Mouse (Mus musculus) heart, embryonic 10.5 days (tissue): ENCODE results near the gene Mlh3. TPM values are rescaled to one million over a fixed set of nuclear protein-coding genes. Genes with fewer than 3 reads are reported as not detected.
A peak's percentile ranks its signal among the peaks of the same experiment; 100 is the strongest.

Experiments used
- DNase-seq: peaks from one replicate; pipeline ENCODE4 v3.0.0-alpha.2; 2017; ENCODE audit warnings: low spot score
- H3K27ac ChIP-seq: fragments of 300-500 bp; sonication (generic); 2 replicates; pipeline ENCODE4 v1.5.1; 2016; ENCODE audit warnings: mild to moderate bottlenecking
- H3K27me3 ChIP-seq: fragments of 300-500 bp; sonication (generic); 2 replicates; pipeline ENCODE4 v1.6.1; 2016; ENCODE audit warnings: mild to moderate bottlenecking; ENCODE audit not compliant: poor library complexity, insufficient read depth, severe bottlenecking
- H3K36me3 ChIP-seq: fragments of 300-500 bp; sonication (generic); 2 replicates; pipeline ENCODE4 v1.6.1; 2016; ENCODE audit warnings: mild to moderate bottlenecking, moderate library complexity
- H3K4me1 ChIP-seq: fragments of 300-500 bp; sonication (generic); 2 replicates; pipeline ENCODE4 v1.6.1; 2016; ENCODE audit warnings: mild to moderate bottlenecking
- H3K4me3 ChIP-seq: fragments of 300-500 bp; sonication (generic); 2 replicates; pipeline ENCODE4 v1.5.1; 2016; ENCODE audit warnings: mild to moderate bottlenecking, moderate library complexity
- H3K9me3 ChIP-seq: fragments of 300-500 bp; sonication (generic); 2 replicates; pipeline ENCODE4 v1.6.1; 2016; ENCODE audit warnings: mild to moderate bottlenecking, moderate library complexity
- WGBS: fragments of 180-500 bp; shearing (Covaris S2); methylation state at CpG from one replicate; pipeline ENCODE4 v1.1.7; 2016; 5-methylcytosine and 5-hydroxymethylcytosine counted together
- polyA plus RNA-seq: library from polyadenylated mRNA; unstranded; fragments of >200 nt; fragmentation: Nextera tagmentation; extraction: Ambion mirVana; gene quantifications from 2 replicates; pipeline ENCODE4 v1.2.1, GENCODE M21; 2016

The Mlh3 gene
- polyA plus RNA-seq, 1 experiment from 2014 or later: 6.8 TPM

DNA sequence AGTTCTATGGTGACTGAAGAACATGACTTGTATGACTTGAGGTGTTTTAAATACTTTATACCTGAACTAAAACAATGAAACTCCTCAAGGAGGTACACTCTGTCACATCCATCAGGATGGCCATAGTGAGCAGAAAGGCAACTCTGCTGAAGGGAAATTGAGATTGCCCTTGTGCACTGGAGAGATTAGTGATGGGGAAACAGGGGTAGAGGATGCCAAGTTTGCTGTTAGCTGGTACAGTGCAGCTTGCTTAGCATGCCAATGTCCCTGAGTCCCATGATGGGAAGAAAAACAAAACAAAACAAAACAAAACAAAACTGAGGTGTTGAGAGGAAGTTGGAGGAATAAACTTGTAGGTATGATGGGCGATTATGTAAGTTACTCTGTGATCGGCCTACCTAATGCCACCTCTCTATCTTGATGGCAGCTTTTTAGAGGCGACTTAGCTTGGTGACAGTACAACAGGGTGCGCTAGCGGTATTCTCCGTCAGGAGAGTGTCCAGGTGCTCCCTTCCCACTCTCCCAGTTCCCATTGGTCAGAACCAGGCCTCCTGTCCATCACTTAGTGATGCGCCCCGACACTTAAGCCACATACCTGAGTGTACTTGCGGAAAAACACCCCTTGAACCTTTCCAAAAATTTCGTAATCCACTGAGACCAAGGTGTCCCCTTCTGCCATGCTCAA lies 9.1 kb upstream of the Mlh3 start:
- 9% methylated on average over 10 of the region's 10 CpGs for WGBS
- Histone ChIP-seq H3K4me3 (peak overlapping the region; percentile 84), H3K36me3 (peaks cover 22% of the 10 kb centered on the region), H3K27me3 (no peaks in the 10 kb centered on the region), H3K9me3 (no peaks in the 10 kb centered on the region), H3K4me1 (peaks cover 10% of the 10 kb centered on the region), H3K27ac (peak overlapping the region; percentile 95)
- no peak for DNase-seq

DNA sequence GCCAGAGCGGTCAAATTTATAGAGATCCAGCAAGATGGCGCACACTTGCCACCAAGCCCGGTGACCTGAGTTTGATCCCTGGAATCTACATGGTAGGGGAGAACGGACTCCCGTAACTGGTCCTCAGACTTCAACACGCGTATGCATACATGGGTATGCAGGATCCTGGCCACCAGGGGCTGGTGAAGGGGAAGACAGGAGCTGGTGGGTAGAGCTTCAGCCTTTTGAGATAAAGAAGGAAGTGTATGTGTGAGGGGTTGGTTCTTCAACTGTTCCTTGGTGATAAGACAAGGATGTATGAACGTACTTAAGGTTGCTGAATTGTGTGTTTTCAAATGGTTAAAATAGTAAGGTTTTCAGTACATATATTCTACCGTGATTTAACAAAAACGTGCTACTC lies 8.5 kb upstream of the Mlh3 start:
- Histone ChIP-seq H3K4me3 (no peak overlapping the region), H3K36me3 (peaks cover 23% of the 10 kb centered on the region), H3K9me3 (no peaks in the 10 kb centered on the region), H3K27me3 (no peaks in the 10 kb centered on the region), H3K27ac (no peak overlapping the region), H3K4me1 (peaks cover 10% of the 10 kb centered on the region)
- no peak for DNase-seq
- 88% methylated on average over 10 of the region's 10 CpGs for WGBS

DNA sequence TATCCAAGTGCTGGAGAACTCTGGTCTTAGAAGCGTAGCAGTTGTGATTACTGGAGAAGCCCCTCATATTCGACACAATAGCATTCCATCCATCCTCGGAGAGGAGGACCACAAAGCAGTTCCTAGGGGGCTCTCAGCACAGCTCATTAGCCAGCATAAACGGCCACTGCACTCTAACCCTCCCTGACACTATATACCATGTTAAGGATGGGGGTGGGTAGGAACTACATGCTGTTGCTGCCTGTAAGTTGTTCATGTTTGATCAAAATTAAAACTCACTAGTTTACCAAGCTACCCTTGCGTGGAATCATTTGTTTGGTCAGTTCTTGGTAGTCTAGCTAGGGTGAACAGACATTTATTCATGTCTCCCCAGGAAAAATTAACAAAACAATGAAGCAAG lies 5.9 kb upstream of the Mlh3 start:
- DNase-seq: no peak
- peaks cover 23% of the 10 kb centered on the region for H3K36me3 ChIP-seq
- H3K27me3 ChIP-seq: no peaks in the 10 kb centered on the region
- H3K9me3 ChIP-seq: no peaks in the 10 kb centered on the region
- H3K4me1 ChIP-seq: peaks cover 10% of the 10 kb centered on the region
- WGBS: 76% methylated on average over 5 of the region's 5 CpGs
- no peak overlapping the region for H3K27ac ChIP-seq
- H3K4me3 ChIP-seq: no peak overlapping the region

DNA sequence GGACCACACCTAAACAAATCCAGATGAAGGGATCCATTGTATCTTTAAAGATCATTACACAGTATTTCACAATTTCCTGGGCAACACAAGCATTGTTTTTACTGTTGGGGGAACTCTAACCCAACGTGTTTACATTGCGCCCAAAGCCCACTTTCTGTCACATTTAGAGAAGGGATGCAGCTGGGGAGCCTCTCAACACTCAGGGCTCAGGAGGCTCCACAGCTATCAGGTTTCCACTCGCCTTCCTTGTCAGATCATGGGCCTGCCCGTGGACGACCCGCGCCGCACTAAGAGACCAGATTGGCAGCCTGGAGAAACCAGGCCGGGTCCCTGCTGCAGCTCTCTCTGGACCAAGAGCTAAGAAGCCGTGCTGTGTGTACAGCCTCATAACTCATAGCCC lies 3.1 kb upstream of the Mlh3 start:
- no peaks in the 10 kb centered on the region for H3K9me3 ChIP-seq
- WGBS: 56% methylated on average over 10 of the region's 10 CpGs
- H3K4me3 ChIP-seq: no peak overlapping the region
- H3K27me3 ChIP-seq: no peaks in the 10 kb centered on the region
- DNase-seq: no peak
- H3K27ac ChIP-seq: peak overlapping the region; percentile 52; the same call in 1 of the 2 replicates
- 0 out of 2 replicates have a peak, but pooled peaks cover 9% of the 10 kb centered on the region for H3K4me1 ChIP-seq
- H3K36me3 ChIP-seq: peaks cover 20% of the 10 kb centered on the region

DNA sequence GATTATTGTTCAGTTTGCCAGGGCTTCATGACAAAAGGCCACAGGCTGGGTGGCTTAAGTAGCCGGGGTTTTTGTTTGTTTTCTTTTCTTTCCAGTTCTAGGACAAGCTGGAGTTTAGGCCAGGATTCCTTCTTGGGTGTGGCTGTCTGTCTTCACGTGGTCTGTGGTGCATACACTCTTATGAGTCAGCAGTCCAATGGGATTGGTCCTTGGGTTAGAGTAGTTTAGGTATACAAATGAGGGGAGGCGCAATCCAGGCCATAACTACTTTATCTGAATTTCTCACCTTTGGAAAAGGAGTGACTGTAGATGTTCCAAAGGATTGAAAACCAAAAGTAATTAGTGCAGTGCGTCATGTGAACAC lies 1.4 kb upstream of the Mlh3 start:
- DNase-seq: no peak
- Histone ChIP-seq H3K27me3 (no peaks in the 10 kb centered on the region), H3K4me1 (0 out of 2 replicates have a peak, but pooled peaks cover 9% of the 10 kb centered on the region), H3K9me3 (no peaks in the 10 kb centered on the region), H3K4me3 (no peak overlapping the region), H3K27ac (no peak overlapping the region), H3K36me3 (peaks cover 17% of the 10 kb centered on the region)
- WGBS: 70% methylated on average over 4 of the region's 4 CpGs

GRCm38 (mm10) chr12:85271132-85271842 lies 888 bp upstream of the Mlh3 start:
- WGBS: 73% methylated on average over 7 of the region's 7 CpGs

DNA sequence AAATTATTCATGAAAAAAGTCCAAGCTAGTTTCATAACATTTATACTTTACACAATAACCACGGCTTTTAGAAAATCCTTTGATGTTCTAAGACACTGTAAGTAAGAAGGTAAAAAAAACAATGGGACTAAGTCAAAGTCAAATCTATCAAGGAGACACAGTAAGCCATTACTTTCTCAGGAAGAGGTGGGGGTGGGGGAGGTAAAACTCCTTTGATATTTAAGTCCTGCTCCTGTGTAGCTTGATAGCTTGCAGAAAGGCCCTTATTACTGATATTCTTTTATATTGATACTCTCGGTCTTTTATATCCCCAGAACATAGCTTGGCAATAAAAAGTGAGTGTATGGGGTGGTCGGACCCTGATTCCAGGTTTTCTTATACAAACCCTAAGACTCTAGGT lies 578 bp downstream of the Mlh3 start:
- Histone ChIP-seq H3K4me1 (0 out of 2 replicates have a peak, but pooled peaks cover 9% of the 10 kb centered on the region), H3K27ac (peak overlapping the region; percentile 92), H3K4me3 (peak overlapping the region; percentile 69), H3K27me3 (no peaks in the 10 kb centered on the region), H3K9me3 (no peaks in the 10 kb centered on the region), H3K36me3 (peaks cover 4% of the 10 kb centered on the region)
- no peak for DNase-seq
- 56% methylated on average over 3 of the region's 3 CpGs for WGBS

More at GRCm38 (mm10) chr12:85271132-85271842, 888 bp upstream of the Mlh3 start:
- Histone ChIP-seq H3K9me3 (no peaks in the 10 kb centered on the region), H3K27me3 (no peaks in the 10 kb centered on the region), H3K4me1 (0 out of 2 replicates have a peak, but pooled peaks cover 9% of the 10 kb centered on the region), H3K36me3 (peaks cover 16% of the 10 kb centered on the region), H3K27ac (0 out of 2 replicates have a peak overlapping the region, but pooled peaks have one; percentile 92), H3K4me3 (no peak overlapping the region)
- DNase-seq: no peak

DNA sequence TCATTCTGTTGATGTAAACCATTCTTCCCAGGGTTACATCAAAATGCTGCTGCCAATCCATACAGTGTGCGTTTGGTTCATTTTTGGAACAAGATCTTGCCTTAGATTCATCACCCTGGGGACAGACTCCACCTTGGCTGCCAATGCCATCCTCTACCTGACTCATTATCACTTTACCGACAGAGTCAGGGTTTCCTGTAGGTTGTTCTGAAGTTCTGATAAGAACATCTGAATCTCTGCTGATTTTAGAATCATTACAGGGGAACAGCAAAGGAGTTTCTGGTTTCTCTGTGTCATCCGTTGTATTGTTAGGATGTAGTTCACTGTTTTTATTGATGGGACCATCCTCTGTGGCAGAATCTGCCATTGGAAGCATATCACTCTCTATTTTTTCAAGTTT lies 4.2 kb downstream of the Mlh3 start:
- Histone ChIP-seq H3K27me3 (no peaks in the 10 kb centered on the region), H3K4me1 (0 out of 2 replicates have a peak, but pooled peaks cover 9% of the 10 kb centered on the region), H3K4me3 (no peak overlapping the region), H3K27ac (no peak overlapping the region), H3K9me3 (no peaks in the 10 kb centered on the region), H3K36me3 (no peaks in the 10 kb centered on the region)
- 80% methylated on average over 3 of the region's 3 CpGs for WGBS
- DNase-seq: no peak

DNA sequence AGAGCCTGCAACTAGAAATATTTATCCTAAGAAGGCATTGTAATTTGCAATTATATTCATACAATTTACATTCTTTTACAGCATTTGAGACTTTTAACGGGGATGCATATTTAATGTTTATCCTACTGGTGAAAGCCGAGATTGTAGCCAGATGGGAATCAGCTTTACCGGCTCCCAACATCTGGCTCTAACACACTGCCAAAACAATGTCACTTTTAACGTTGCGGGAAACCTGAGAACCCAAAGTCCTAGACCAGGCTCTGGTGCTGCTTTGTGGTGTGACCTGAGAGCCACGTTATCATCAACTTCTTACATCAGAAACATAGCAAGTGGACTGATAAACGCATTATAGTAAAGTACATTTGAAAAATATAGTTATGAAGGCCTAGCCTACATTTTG lies 5.5 kb downstream of the Mlh3 start:
- WGBS: 53% methylated on average over 7 of the region's 7 CpGs
- H3K4me1 ChIP-seq: 0 out of 2 replicates have a peak, but pooled peaks cover 2% of the 10 kb centered on the region
- no peak for DNase-seq
- H3K4me3 ChIP-seq: no peak overlapping the region
- no peaks in the 10 kb centered on the region for H3K36me3 ChIP-seq
- no peaks in the 10 kb centered on the region for H3K9me3 ChIP-seq
- no peaks in the 10 kb centered on the region for H3K27me3 ChIP-seq
- H3K27ac ChIP-seq: no peak overlapping the region

- DNase-seq: no peak
- no peak overlapping the region for H3K27ac ChIP-seq
- 84% methylated on average over 8 of the region's 8 CpGs for WGBS
These were observed 5.9 kb downstream of the Mlh3 start for GRCm38 (mm10) chr12:85264531-85264930.

GRCm38 (mm10) chr12:85263190-85263589 lies 7.2 kb downstream of the Mlh3 start:
- WGBS: 82% methylated on average over 5 of the region's 5 CpGs
- Histone ChIP-seq H3K27ac (no peak overlapping the region), H3K4me1 (no peaks in the 10 kb centered on the region), H3K4me3 (no peak overlapping the region), H3K36me3 (peaks cover 2% of the 10 kb centered on the region; the same call in 1 of the 2 replicates), H3K27me3 (no peaks in the 10 kb centered on the region), H3K9me3 (no peaks in the 10 kb centered on the region)
- DNase-seq: no peak

More at GRCm38 (mm10) chr12:85264531-85264930, 5.9 kb downstream of the Mlh3 start:
- no peaks in the 10 kb centered on the region for H3K9me3 ChIP-seq
- no peaks in the 10 kb centered on the region for H3K4me1 ChIP-seq
- H3K4me3 ChIP-seq: no peak overlapping the region
- H3K27me3 ChIP-seq: no peaks in the 10 kb centered on the region
- H3K36me3 ChIP-seq: no peaks in the 10 kb centered on the region

- Histone ChIP-seq H3K9me3 (no peaks in the 10 kb centered on the region), H3K36me3 (peaks cover 5% of the 10 kb centered on the region; the same call in 1 of the 2 replicates), H3K4me1 (no peaks in the 10 kb centered on the region), H3K27ac (no peak overlapping the region), H3K27me3 (no peaks in the 10 kb centered on the region), H3K4me3 (no peak overlapping the region)
- DNase-seq: no peak
- 67% methylated on average over 10 of the region's 10 CpGs for WGBS
These were observed 7.9 kb downstream of the Mlh3 start for GRCm38 (mm10) chr12:85262489-85262888.

DNA sequence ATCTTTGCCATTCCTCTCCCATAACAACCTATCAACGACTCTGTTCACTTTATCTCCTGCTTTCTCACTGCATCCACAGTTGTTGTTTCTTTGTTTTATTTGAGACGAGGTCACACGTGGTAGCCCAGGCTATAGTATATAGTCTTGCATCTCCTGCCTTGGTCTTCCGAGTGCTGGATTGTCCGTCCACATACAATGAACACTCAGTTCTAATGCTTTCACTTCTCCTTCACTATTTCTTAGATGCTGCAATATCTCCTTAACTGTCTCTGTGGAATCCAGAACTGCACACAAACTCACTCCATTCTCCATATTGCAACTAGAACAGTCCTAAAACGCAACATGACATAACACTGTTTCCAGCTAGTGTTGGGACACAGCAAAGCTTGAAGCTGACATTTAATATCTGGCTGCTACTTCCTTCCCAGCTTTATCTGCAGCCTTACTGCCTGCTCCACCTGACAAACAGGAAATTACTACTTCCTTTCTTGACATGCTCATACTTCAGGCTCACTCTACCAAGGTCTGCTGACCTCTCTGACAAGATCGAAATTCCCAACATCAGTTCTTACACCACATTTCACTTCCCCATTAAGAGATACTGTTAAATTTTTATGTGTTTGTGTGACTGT lies 13.3 kb downstream of the Mlh3 start:
- no peaks in the 10 kb centered on the region for H3K9me3 ChIP-seq
- no peak for DNase-seq
- no peaks in the 10 kb centered on the region for H3K27me3 ChIP-seq
- peak overlapping the region; percentile 44; the same call in 1 of the 2 replicates for H3K27ac ChIP-seq
- no peaks in the 10 kb centered on the region for H3K4me1 ChIP-seq
- H3K36me3 ChIP-seq: peaks cover 5% of the 10 kb centered on the region; the same call in 1 of the 2 replicates
- H3K4me3 ChIP-seq: no peak overlapping the region
- 60% methylated on average over 7 of the region's 7 CpGs for WGBS
